Mouse (Mus musculus) cortical plate, adult 2 months (tissue): ENCODE results near the gene Ubac2. TPM values are rescaled to one million over a fixed set of nuclear protein-coding genes. Genes with fewer than 3 reads are reported as not detected.

ENCODE experiments used
- H3K27ac ChIP-seq: fragments of 200-500 bp; 2 replicates; pipeline ENCODE4 v1.5.1; 2012; ENCODE audit warnings: low read length, control low read depth, inconsistent platforms; ENCODE audit not compliant: insufficient read depth
- H3K4me1 ChIP-seq: fragments of 200-500 bp; 2 replicates; pipeline ENCODE4 v1.6.1; 2011; ENCODE audit warnings: low read length; ENCODE audit not compliant: control insufficient read depth, insufficient read depth
- H3K4me3 ChIP-seq: fragments of 200-500 bp; 2 replicates; pipeline ENCODE4 v1.5.1; 2011; ENCODE audit warnings: mild to moderate bottlenecking, low read length, control low read depth; ENCODE audit not compliant: insufficient read depth
- CTCF ChIP-seq: fragments of 200-500 bp; IDR thresholded peaks from 2 replicates; pipeline ENCODE4 v1.5.1; 2011; ENCODE audit warnings: mild to moderate bottlenecking, control low read depth, low read length; ENCODE audit not compliant: insufficient read depth; ENCODE audit errors: extremely low read depth
- POLR2A ChIP-seq: fragments of 200-500 bp; IDR thresholded peaks from 2 replicates; pipeline ENCODE4 v1.6.1; 2011; ENCODE audit warnings: mild to moderate bottlenecking, low read length, control low read depth; ENCODE audit not compliant: insufficient read depth; ENCODE audit errors: extremely low read depth
- polyA plus RNA-seq: library from polyadenylated mRNA; depleted of rRNA; stranded (reverse); fragments of >200 nt; gene quantifications from 2 replicates; pipeline ENCODE4 v1.2.3, GENCODE M21; 2012

Ubac2 gene
- polyA plus RNA-seq, 1 experiment: 41.5 TPM

DNA sequence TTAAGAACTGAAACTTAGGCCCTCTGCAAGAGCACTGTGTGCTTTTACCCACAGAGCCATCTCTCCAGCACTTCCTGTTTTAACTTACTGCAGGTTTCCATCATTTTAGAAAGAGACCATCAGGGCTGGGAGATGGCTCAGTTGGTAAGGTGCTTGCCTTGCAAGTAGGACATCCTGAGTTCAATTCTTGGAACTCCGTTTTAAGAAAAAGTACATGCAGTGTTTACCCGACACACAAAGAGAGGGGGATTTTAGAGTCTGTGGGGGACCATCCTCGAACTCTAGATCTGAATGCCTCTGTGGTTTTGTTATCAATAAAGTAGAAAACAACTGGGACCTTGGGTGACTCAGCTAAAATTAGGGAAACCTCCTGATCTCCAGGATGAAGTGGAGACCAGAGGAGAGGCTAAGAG, 163.0 kb downstream of the Ubac2 start:
- H3K27ac ChIP-seq: no peak overlapping the region
- no peak for TF ChIP-seq POLR2A
- TF ChIP-seq CTCF: no peak

GRCm38 (mm10) chr14:122042142-122042694, 163.8 kb downstream of the Ubac2 start:
- Histone ChIP-seq H3K4me1 (no peaks in the 10 kb centered on the region), H3K4me3 (no peak overlapping the region), H3K27ac (no peak overlapping the region)
- TF ChIP-seq CTCF: no peak
- TF ChIP-seq POLR2A: no peak

More for the DNA sequence above, 163.0 kb downstream of the Ubac2 start:
- Histone ChIP-seq H3K4me3 (no peak overlapping the region), H3K4me1 (no peaks in the 10 kb centered on the region)

GRCm38 (mm10) chr14:122047784-122048183, 169.4 kb downstream of the Ubac2 start:
- no peak for TF ChIP-seq POLR2A
- TF ChIP-seq CTCF: no peak
- H3K4me1 ChIP-seq: no peaks in the 10 kb centered on the region
- no peak overlapping the region for H3K4me3 ChIP-seq
- no peak overlapping the region for H3K27ac ChIP-seq

DNA sequence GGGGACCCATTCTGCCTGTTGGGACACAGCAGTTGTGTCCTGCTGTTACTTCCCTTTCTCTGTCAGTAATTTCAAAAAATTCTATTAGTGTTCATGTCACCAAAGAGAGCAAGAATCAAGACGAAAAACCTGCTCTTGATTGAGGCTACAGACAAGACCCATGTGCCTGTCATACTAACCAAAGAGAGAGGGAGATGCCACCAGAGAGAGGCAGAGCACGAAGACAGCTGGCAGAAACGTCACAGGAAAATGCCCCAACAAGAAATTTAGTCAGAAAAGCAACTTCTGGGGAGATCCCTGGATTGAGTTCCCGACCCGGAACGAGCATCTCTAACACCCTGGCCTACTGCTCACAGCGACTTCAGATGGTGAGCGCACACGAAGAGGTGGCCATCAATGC, 170.4 kb downstream of the Ubac2 start:
- no peak overlapping the region for H3K4me3 ChIP-seq
- no peak for TF ChIP-seq CTCF
- no peak for TF ChIP-seq POLR2A
- H3K4me1 ChIP-seq: no peaks in the 10 kb centered on the region
- no peak overlapping the region for H3K27ac ChIP-seq

GRCm38 (mm10) chr14:122052896-122053635, 174.6 kb downstream of the Ubac2 start:
- Histone ChIP-seq H3K27ac (no peak overlapping the region), H3K4me1 (no peaks in the 10 kb centered on the region), H3K4me3 (no peak overlapping the region)
- no peak for TF ChIP-seq POLR2A
- no peak for TF ChIP-seq CTCF

GRCm38 (mm10) chr14:122056871-122057270, 178.5 kb downstream of the Ubac2 start:
- no peaks in the 10 kb centered on the region for H3K4me1 ChIP-seq
- no peak overlapping the region for H3K27ac ChIP-seq
- TF ChIP-seq POLR2A (no peak), CTCF (no peak)
- no peak overlapping the region for H3K4me3 ChIP-seq

GRCm38 (mm10) chr14:122057941-122058346, 179.5 kb downstream of the Ubac2 start:
- Histone ChIP-seq H3K4me3 (no peak overlapping the region), H3K4me1 (no peaks in the 10 kb centered on the region), H3K27ac (no peak overlapping the region)
- TF ChIP-seq CTCF: no peak
- TF ChIP-seq POLR2A: no peak

DNA sequence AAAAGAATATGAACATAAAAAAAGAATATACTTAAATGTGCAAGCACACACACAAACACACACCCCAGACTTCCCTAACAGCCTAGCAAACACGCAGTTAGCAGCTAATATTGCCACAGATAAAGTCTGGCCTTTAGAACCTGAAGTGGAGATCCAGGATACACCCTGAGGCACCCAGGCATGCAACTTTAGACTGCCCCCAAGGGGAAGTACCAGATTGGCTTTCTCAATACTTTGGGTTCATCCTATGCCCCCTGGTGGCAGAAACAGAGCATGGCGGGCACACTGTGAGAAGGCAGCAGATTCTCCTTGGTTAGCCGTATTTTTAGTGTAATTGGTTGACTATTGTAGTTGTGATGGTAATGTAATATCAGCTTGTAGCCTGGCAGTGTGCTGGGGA, 182.2 kb downstream of the Ubac2 start:
- Histone ChIP-seq H3K4me1 (no peaks in the 10 kb centered on the region), H3K4me3 (no peak overlapping the region), H3K27ac (no peak overlapping the region)
- TF ChIP-seq POLR2A: no peak
- peak; percentile 86 for TF ChIP-seq CTCF

GRCm38 (mm10) chr14:122061376-122061775, 183.0 kb downstream of the Ubac2 start:
- Histone ChIP-seq H3K27ac (no peak overlapping the region), H3K4me1 (no peaks in the 10 kb centered on the region), H3K4me3 (no peak overlapping the region)
- TF ChIP-seq POLR2A: no peak
- TF ChIP-seq CTCF: no peak
